Mouse (Mus musculus): Measurements from ENCODE around the gene Gm19410. TPM values are rescaled to one million over a fixed set of nuclear protein-coding genes. Genes with fewer than 3 reads are reported as not detected.
A peak's percentile ranks its signal among the peaks of the same experiment; 100 is the strongest.

Gene Gm19410
- total RNA-seq (2021) = 1 to 10 TPM in 1 of 2 experiments, under 1 TPM in 1; 0.39 to 1.4 TPM
- long read RNA-seq, experiment 1, partial matches to known transcripts = 0 of 1 reads
- long read RNA-seq, experiment 1, other reads (novel, unspliced or antisense) = 1 of 1 reads
- long read RNA-seq, experiment 2, partial matches to known transcripts = 0 of 1 reads
- long read RNA-seq, experiment 2, other reads (novel, unspliced or antisense) = 1 of 1 reads

- no peak for DNase-seq (ENCODE audit: low spot score)
These were observed at the start of gene Gm19410 for GRCm38 (mm10) chr8:35765499-35766193. Gene Gm19410, plus strand, starts transcription at chr8:35765790.

GRCm38 (mm10) chr8:35730776-35731175 lies 34.8 kb upstream of the Gm19410 start:
- DNase-seq (ENCODE audit: low spot score) = no peak

- DNase-seq (ENCODE audit: low spot score) = peak; percentile 2
These were observed 30.2 kb upstream of the Gm19410 start for GRCm38 (mm10) chr8:35735438-35735837.

DNA sequence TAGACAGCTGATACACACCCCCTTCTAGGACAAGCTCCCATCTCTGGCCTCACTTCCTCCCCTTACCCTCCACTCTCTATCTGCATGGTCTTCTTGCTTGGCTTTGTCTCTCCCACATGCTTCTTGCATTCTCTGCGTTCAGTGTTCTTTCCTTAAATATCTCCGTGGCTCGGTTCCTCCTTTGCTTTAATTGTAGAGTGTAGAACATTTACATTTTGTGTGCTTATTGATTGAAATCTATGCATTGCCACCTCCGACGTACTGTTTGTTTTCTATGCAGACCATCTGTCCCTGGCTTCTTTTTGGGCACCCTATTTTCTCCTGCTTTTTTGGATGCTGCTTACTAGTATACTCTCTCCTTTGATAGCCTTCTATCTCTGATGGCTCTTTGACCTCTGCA lies 9.4 kb upstream of the Gm19410 start:
- DNase-seq (ENCODE audit: low spot score) = no peak

GRCm38 (mm10) chr8:35765020-35765419 lies 570 bp upstream of the Gm19410 start:
- DNase-seq (ENCODE audit: low spot score) = no peak

DNA sequence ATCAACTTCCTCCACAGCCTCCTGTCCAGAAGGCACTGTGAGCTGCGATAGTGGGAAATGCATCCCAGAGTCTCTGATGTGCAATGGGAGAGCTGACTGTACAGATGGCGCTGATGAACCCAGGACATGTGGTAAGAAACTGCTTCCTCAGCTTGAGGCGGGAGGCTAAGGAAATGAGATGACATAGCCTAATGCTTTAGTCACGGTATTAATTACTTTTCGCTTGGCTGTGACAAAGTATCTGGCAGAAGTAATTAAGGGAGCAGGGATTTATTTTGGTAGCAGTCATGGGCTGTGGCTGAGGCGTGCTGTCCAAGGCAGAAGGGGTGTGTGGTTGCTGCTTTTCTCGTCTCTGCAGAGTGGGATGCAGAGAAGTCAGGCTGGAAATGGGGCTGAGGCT lies 7.9 kb downstream of the Gm19410 start:
- peak; percentile 54 for DNase-seq (ENCODE audit: low spot score)

Small RNA genes lying within 50 kb of the gene (microRNA-seq; reads per million reads assigned to microRNA genes)
- gene Gm44474 = not detected

Measured in gastrocnemius, adult 18-20 months (tissue).